Mouse (Mus musculus): ENCODE measurements at regions not wholly inside any gene's neighbourhood (a gene's known extent, or its start where the extent isn't known, plus 50 kb on each side); places are given as distances from the start of the nearest gene placed in this dataset.
A peak's percentile ranks its signal among the peaks of the same experiment; 100 is the strongest.

GRCm38 (mm10) chr1:18970173-18970572 is 132.6 kb upstream of the Tfap2d start:
- Histone ChIP-seq H3K4me3 (ENCODE audit: low read depth, low read length) (no peak overlapping the region), H3K9ac (replicated peaks; ENCODE audit: low read depth, low read length) (no peak overlapping the region), H3K4me1 (ENCODE audit: control insufficient read depth, insufficient read depth, low read length) (no peaks in the 10 kb centered on the region), H3K9me3 (ENCODE audit: control insufficient read depth, low read length) (no peaks in the 10 kb centered on the region), H3K27ac (ENCODE audit: low read depth, low read length) (no peak overlapping the region), H3K4me2 (ENCODE audit: low read depth, low read length) (no peak overlapping the region), H3K36me3 (ENCODE audit: control insufficient read depth, insufficient read depth, low read length) (no peaks in the 10 kb centered on the region), H3K27me3 (ENCODE audit: control insufficient read depth, insufficient read depth, low read length) (no peaks in the 10 kb centered on the region)
- no peak for ATAC-seq (ENCODE audit: low read depth)

GRCm38 (mm10) chr1:18973826-18974620 is 128.8 kb upstream of the Tfap2d start:
- ATAC-seq (ENCODE audit: low read depth): no peak
- H3K27me3 ChIP-seq (ENCODE audit: control insufficient read depth, insufficient read depth, low read length): no peaks in the 10 kb centered on the region
- no peak overlapping the region for H3K4me2 ChIP-seq (ENCODE audit: low read depth, low read length)
- H3K9ac ChIP-seq (replicated peaks; ENCODE audit: low read depth, low read length): no peak overlapping the region
- no peak overlapping the region for H3K27ac ChIP-seq (ENCODE audit: low read depth, low read length)
- no peaks in the 10 kb centered on the region for H3K4me1 ChIP-seq (ENCODE audit: control insufficient read depth, insufficient read depth, low read length)
- H3K9me3 ChIP-seq (ENCODE audit: control insufficient read depth, low read length): no peaks in the 10 kb centered on the region
- WGBS: 76% methylated on average over 6 of the region's 6 CpGs
- no peaks in the 10 kb centered on the region for H3K36me3 ChIP-seq (ENCODE audit: control insufficient read depth, insufficient read depth, low read length)
- H3K4me3 ChIP-seq (ENCODE audit: low read depth, low read length): no peak overlapping the region

- no peak for ATAC-seq (ENCODE audit: low read depth)
- Histone ChIP-seq H3K27ac (ENCODE audit: low read depth, low read length) (no peak overlapping the region), H3K4me3 (ENCODE audit: low read depth, low read length) (no peak overlapping the region)
Measured at GRCm38 (mm10) chr1:18974860-18975439, 127.9 kb upstream of the Tfap2d start.

GRCm38 (mm10) chr1:18975500-18975899 is 127.3 kb upstream of the Tfap2d start:
- no peaks in the 10 kb centered on the region for H3K27me3 ChIP-seq (ENCODE audit: control insufficient read depth, insufficient read depth, low read length)
- no peak overlapping the region for H3K9ac ChIP-seq (replicated peaks; ENCODE audit: low read depth, low read length)
- 61% methylated on average over 2 of the region's 2 CpGs for WGBS
- H3K4me2 ChIP-seq (ENCODE audit: low read depth, low read length): no peak overlapping the region
- no peaks in the 10 kb centered on the region for H3K9me3 ChIP-seq (ENCODE audit: control insufficient read depth, low read length)
- no peaks in the 10 kb centered on the region for H3K36me3 ChIP-seq (ENCODE audit: control insufficient read depth, insufficient read depth, low read length)
- ATAC-seq (ENCODE audit: low read depth): no peak
- no peaks in the 10 kb centered on the region for H3K4me1 ChIP-seq (ENCODE audit: control insufficient read depth, insufficient read depth, low read length)
- no peak overlapping the region for H3K4me3 ChIP-seq (ENCODE audit: low read depth, low read length)
- H3K27ac ChIP-seq (ENCODE audit: low read depth, low read length): no peak overlapping the region

More at GRCm38 (mm10) chr1:18974860-18975439, 127.9 kb upstream of the Tfap2d start:
- 60% methylated on average over 2 of the region's 2 CpGs for WGBS
- no peaks in the 10 kb centered on the region for H3K4me1 ChIP-seq (ENCODE audit: control insufficient read depth, insufficient read depth, low read length)
- no peak overlapping the region for H3K4me2 ChIP-seq (ENCODE audit: low read depth, low read length)
- H3K27me3 ChIP-seq (ENCODE audit: control insufficient read depth, insufficient read depth, low read length): no peaks in the 10 kb centered on the region
- no peaks in the 10 kb centered on the region for H3K36me3 ChIP-seq (ENCODE audit: control insufficient read depth, insufficient read depth, low read length)
- no peaks in the 10 kb centered on the region for H3K9me3 ChIP-seq (ENCODE audit: control insufficient read depth, low read length)
- no peak overlapping the region for H3K9ac ChIP-seq (replicated peaks; ENCODE audit: low read depth, low read length)

GRCm38 (mm10) chr1:18976705-18977309 is 126.0 kb upstream of the Tfap2d start:
- no peak overlapping the region for H3K4me2 ChIP-seq (ENCODE audit: low read depth, low read length)
- H3K4me1 ChIP-seq (ENCODE audit: control insufficient read depth, insufficient read depth, low read length): no peaks in the 10 kb centered on the region
- ATAC-seq (ENCODE audit: low read depth): no peak
- no peaks in the 10 kb centered on the region for H3K36me3 ChIP-seq (ENCODE audit: control insufficient read depth, insufficient read depth, low read length)
- WGBS: 42% methylated on average over 10 of the region's 10 CpGs
- H3K27ac ChIP-seq (ENCODE audit: low read depth, low read length): no peak overlapping the region
- no peak overlapping the region for H3K9ac ChIP-seq (replicated peaks; ENCODE audit: low read depth, low read length)
- no peak overlapping the region for H3K4me3 ChIP-seq (ENCODE audit: low read depth, low read length)
- no peaks in the 10 kb centered on the region for H3K27me3 ChIP-seq (ENCODE audit: control insufficient read depth, insufficient read depth, low read length)
- no peaks in the 10 kb centered on the region for H3K9me3 ChIP-seq (ENCODE audit: control insufficient read depth, low read length)

- 42% methylated on average over 2 of the region's 2 CpGs for WGBS
- H3K4me3 ChIP-seq (ENCODE audit: low read depth, low read length): no peak overlapping the region
Measured at GRCm38 (mm10) chr1:18979141-18979540, 123.7 kb upstream of the Tfap2d start.

GRCm38 (mm10) chr1:19016778-19017177 is 86.0 kb upstream of the Tfap2d start:
- no peak overlapping the region for H3K27ac ChIP-seq (ENCODE audit: low read depth, low read length)
- ATAC-seq (ENCODE audit: low read depth): no peak
- H3K27me3 ChIP-seq (ENCODE audit: control insufficient read depth, insufficient read depth, low read length): no peaks in the 10 kb centered on the region
- WGBS: 90% methylated on average over 1 of the region's 1 CpGs
- H3K36me3 ChIP-seq (ENCODE audit: control insufficient read depth, insufficient read depth, low read length): no peaks in the 10 kb centered on the region
- H3K4me1 ChIP-seq (ENCODE audit: control insufficient read depth, insufficient read depth, low read length): no peaks in the 10 kb centered on the region
- no peaks in the 10 kb centered on the region for H3K9me3 ChIP-seq (ENCODE audit: control insufficient read depth, low read length)
- H3K9ac ChIP-seq (replicated peaks; ENCODE audit: low read depth, low read length): no peak overlapping the region
- no peak overlapping the region for H3K4me3 ChIP-seq (ENCODE audit: low read depth, low read length)
- no peak overlapping the region for H3K4me2 ChIP-seq (ENCODE audit: low read depth, low read length)

More at GRCm38 (mm10) chr1:18979141-18979540, 123.7 kb upstream of the Tfap2d start:
- Histone ChIP-seq H3K4me2 (ENCODE audit: low read depth, low read length) (no peak overlapping the region), H3K9me3 (ENCODE audit: control insufficient read depth, low read length) (no peaks in the 10 kb centered on the region), H3K27me3 (ENCODE audit: control insufficient read depth, insufficient read depth, low read length) (no peaks in the 10 kb centered on the region), H3K4me1 (ENCODE audit: control insufficient read depth, insufficient read depth, low read length) (no peaks in the 10 kb centered on the region), H3K36me3 (ENCODE audit: control insufficient read depth, insufficient read depth, low read length) (no peaks in the 10 kb centered on the region), H3K9ac (replicated peaks; ENCODE audit: low read depth, low read length) (no peak overlapping the region), H3K27ac (ENCODE audit: low read depth, low read length) (no peak overlapping the region)
- ATAC-seq (ENCODE audit: low read depth): peak; percentile 42; the same call in 1 of the 2 replicates

Data from neural tube, embryonic 14.5 days (tissue).